Mouse (Mus musculus) frontal cortex, postnatal 25 days (tissue): ENCODE measurements around the gene Rnf212b.
"Not testable (repeated sequence)": the region's sequence is repeated elsewhere in the genome, so short reads cannot be mapped to it uniquely, and the experiment has no call there.

Experiments
- DNase-seq, 2 experiments: peaks; one replicate each; pipeline ENCODE4 v3.0.0; 2022; ENCODE audit warnings: low spot score in 2 of 2

Gene Rnf212b

GRCm38 (mm10) chr14:54813991-54814390 lies at the start of gene Rnf212b:
TSS of gene Rnf212b (plus strand) at chr14:54814141.
- no peak for DNase-seq

- DNase-seq = not testable (repeated sequence)
Measured at GRCm38 (mm10) chr14:54766937-54767336, 47.0 kb upstream of the Rnf212b start.

- no peak for DNase-seq
Measured at GRCm38 (mm10) chr14:54768314-54769067, 45.5 kb upstream of the Rnf212b start.

- DNase-seq = no peak
Measured at GRCm38 (mm10) chr14:54769068-54769425, 44.9 kb upstream of the Rnf212b start.

- DNase-seq = no peak
Measured at GRCm38 (mm10) chr14:54770373-54770772, 43.6 kb upstream of the Rnf212b start.

GRCm38 (mm10) chr14:54772333-54772856 lies 41.5 kb upstream of the Rnf212b start:
- DNase-seq = no peak

GRCm38 (mm10) chr14:54775534-54776041 lies 38.4 kb upstream of the Rnf212b start:
- no peak for DNase-seq

GRCm38 (mm10) chr14:54776768-54777167 lies 37.2 kb upstream of the Rnf212b start:
- DNase-seq = no peak

- no peak for DNase-seq
Measured at GRCm38 (mm10) chr14:54777893-54778292, 36.0 kb upstream of the Rnf212b start.

- DNase-seq = no peak
Measured at GRCm38 (mm10) chr14:54780084-54780483, 33.9 kb upstream of the Rnf212b start.

- DNase-seq = peak; percentile 37 to 50
Measured at GRCm38 (mm10) chr14:54780836-54781609, 32.9 kb upstream of the Rnf212b start.

GRCm38 (mm10) chr14:54781610-54782365 lies 32.2 kb upstream of the Rnf212b start, which contains the start of gene Slc7a8:
TSS of gene Slc7a8 (minus strand) at chr14:54781946.
- DNase-seq = peak; percentile 61 to 63

GRCm38 (mm10) chr14:54782971-54783370 lies 31.0 kb upstream of the Rnf212b start:
- DNase-seq = no peak

GRCm38 (mm10) chr14:54785898-54786297 lies 28.0 kb upstream of the Rnf212b start:
- DNase-seq = peak in 1 of 2 experiments; percentile 51

- DNase-seq = no peak
Measured at GRCm38 (mm10) chr14:54786489-54786888, 27.5 kb upstream of the Rnf212b start.

- DNase-seq = no peak
Measured at GRCm38 (mm10) chr14:54787226-54787625, 26.7 kb upstream of the Rnf212b start.

- DNase-seq = no peak
Measured at GRCm38 (mm10) chr14:54788231-54788630, 25.7 kb upstream of the Rnf212b start.

GRCm38 (mm10) chr14:54792166-54792565 lies 21.8 kb upstream of the Rnf212b start:
- no peak for DNase-seq

GRCm38 (mm10) chr14:54793351-54793750 lies 20.6 kb upstream of the Rnf212b start:
- DNase-seq = no peak

- no peak for DNase-seq
Measured at GRCm38 (mm10) chr14:54793894-54794830, 19.8 kb upstream of the Rnf212b start.

GRCm38 (mm10) chr14:54795901-54796300 lies 18.0 kb upstream of the Rnf212b start:
- DNase-seq = no peak
